Mouse (Mus musculus): ENCODE measurements at regions not wholly inside any gene's neighbourhood (a gene's known extent, or its start where the extent isn't known, plus 50 kb on each side); places are given as distances from the start of the nearest gene placed in this dataset.
"Not testable (repeated sequence)": the region's sequence is repeated elsewhere in the genome, so short reads cannot be mapped to it uniquely, and the experiment has no call there.

DNA sequence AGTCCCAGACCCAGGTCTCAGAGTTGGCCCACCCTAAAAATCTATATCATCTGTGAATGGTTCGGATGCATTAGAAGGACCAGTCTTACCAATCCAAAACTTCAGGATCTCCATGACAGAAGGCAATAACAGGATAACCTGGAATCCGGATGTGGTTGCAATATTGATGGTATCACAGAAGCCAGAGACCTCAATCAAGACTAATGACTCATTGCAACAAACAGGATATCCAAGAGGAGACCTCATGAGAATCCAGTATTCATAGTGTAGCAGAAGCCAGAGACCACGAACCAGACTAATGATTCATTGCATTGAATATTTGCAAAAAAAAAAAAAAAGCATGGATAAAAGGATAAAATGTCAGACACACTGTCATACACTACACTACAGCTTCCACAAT lies 212.7 kb upstream of the Atp10a start:
- no peaks in the 10 kb centered on the region for H3K27me3 ChIP-seq (ENCODE audit: low read depth, poor library complexity, severe bottlenecking)
- WGBS, result 87% methylated on average over 3 of the region's 3 CpGs
- H3K9me3 ChIP-seq (replicated peaks), result no peaks in the 10 kb centered on the region
- no peak overlapping the region for H3K4me3 ChIP-seq
- no peaks in the 10 kb centered on the region for H3K36me3 ChIP-seq
- H3K27ac ChIP-seq, result no peak overlapping the region
- no peaks in the 10 kb centered on the region for H3K4me1 ChIP-seq
- no peak for DNase-seq (ENCODE audit: low spot score)

DNA sequence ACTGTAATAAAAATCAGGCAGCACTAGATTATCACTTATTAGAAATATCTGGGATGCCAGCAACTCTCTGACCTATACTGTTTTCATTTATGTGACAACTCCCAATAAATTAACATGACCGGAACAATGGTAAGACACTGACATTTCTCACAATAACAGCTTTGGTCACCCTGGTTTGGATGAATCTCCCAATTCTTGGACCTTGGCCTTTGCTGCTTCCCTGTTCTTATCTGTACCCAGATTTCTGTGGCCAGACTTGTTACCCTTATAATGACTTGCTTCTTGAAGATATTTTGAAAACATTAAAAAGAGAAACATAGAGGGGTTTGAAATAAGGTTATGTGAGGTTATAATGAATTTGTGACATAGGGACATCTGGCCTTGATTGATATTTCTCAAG lies 210.2 kb upstream of the Atp10a start:
- DNase-seq (ENCODE audit: low spot score), result no peak
- Histone ChIP-seq H3K27me3 (ENCODE audit: low read depth, poor library complexity, severe bottlenecking) (no peaks in the 10 kb centered on the region), H3K9me3 (replicated peaks) (no peaks in the 10 kb centered on the region), H3K4me1 (no peaks in the 10 kb centered on the region), H3K36me3 (no peaks in the 10 kb centered on the region), H3K27ac (no peak overlapping the region), H3K4me3 (no peak overlapping the region)
- 93% methylated on average over 1 of the region's 1 CpGs for WGBS

DNA sequence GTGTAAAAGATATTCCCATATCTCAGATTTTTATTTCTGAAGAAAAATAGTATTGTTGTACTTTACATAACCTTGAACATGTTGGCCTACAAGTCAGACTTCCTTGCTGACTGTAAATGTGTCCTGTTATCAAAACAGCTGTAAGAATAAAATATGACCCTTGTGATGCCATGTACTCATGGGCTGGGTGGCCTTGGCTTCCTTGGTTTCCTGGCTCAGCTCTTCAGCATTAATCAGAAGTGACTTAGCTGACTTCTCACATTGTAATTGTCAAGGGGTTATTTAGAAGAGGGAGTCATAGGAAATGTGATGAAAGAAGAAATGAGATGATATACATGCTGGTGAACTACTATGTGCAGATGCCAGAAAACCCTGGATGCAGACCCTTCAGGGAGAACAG lies 209.7 kb upstream of the Atp10a start:
- H3K4me3 ChIP-seq, result no peak overlapping the region
- H3K27me3 ChIP-seq (ENCODE audit: low read depth, poor library complexity, severe bottlenecking), result no peaks in the 10 kb centered on the region
- H3K4me1 ChIP-seq, result no peaks in the 10 kb centered on the region
- H3K36me3 ChIP-seq, result no peaks in the 10 kb centered on the region
- H3K9me3 ChIP-seq (replicated peaks), result no peaks in the 10 kb centered on the region
- DNase-seq (ENCODE audit: low spot score), result no peak
- no peak overlapping the region for H3K27ac ChIP-seq

DNA sequence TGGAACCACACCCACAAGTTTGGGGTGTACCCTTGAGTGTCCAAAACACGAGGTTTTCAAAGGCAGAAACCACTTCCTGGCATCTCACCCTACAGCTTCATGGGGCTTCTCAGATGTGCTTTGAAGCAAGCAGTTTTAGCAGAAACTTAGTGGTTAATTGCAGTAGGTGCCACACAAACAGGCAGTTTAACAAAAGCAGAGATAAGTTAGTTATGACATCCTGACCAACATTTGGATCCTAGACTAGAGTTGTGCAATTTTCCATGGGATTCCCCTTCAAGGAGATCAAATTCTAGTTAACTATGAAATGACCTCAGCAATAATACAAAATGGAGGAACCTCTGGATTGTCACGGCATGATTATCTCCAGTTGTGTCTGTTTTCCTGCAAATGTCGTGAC lies 207.2 kb upstream of the Atp10a start:
- H3K27me3 ChIP-seq (ENCODE audit: low read depth, poor library complexity, severe bottlenecking), result no peaks in the 10 kb centered on the region
- H3K27ac ChIP-seq, result no peak overlapping the region
- H3K36me3 ChIP-seq, result no peaks in the 10 kb centered on the region
- no peak for DNase-seq (ENCODE audit: low spot score)
- H3K4me3 ChIP-seq, result no peak overlapping the region
- 69% methylated on average over 3 of the region's 3 CpGs for WGBS
- H3K4me1 ChIP-seq, result no peaks in the 10 kb centered on the region
- no peaks in the 10 kb centered on the region for H3K9me3 ChIP-seq (replicated peaks)

DNA sequence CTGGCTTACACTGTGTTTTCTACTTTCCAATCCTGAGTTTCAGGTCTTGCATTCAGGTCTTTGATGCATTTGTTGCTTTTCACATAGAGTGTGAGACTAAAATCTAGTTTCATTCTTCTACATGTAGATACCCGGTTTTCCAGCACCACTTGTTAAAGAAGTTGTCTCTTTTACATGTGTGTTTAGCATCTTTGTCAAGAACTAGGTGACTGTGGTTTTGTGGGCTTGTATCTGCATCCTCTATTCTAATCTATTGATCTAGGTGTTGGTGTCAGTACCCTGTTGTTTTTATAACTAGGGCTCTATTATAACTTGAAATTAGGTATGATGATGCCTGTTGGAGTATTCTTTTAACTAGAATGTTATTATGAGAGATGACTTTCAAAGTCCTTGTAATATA lies 204.0 kb upstream of the Atp10a start:
- DNase-seq (ENCODE audit: low spot score), result no peak
- Histone ChIP-seq H3K36me3 (no peaks in the 10 kb centered on the region), H3K4me1 (no peaks in the 10 kb centered on the region), H3K4me3 (no peak overlapping the region), H3K27ac (no peak overlapping the region), H3K27me3 (ENCODE audit: low read depth, poor library complexity, severe bottlenecking) (no peaks in the 10 kb centered on the region), H3K9me3 (replicated peaks) (no peaks in the 10 kb centered on the region)
- 83% methylated on average over 1 of the region's 1 CpGs for WGBS

DNA sequence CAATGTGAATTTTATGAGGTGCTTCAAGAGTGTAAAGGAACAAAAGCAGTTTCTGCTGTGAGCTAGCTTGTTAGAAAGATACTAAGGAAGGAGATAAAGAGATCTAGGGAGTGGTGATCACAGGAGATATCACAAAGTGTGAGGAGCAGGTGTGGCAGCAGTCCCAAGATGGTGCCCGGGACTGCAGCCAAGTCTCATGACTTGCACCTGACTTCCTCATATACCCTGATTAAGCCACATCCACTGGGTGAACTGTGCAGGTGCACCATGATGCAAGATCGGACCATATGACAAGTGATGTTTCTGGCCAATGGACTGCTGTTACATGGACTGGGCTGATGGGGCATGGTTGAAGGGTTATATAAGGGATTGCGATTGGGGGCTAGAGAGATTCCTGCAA lies 197.8 kb upstream of the Atp10a start:
- H3K27ac ChIP-seq; H3K27me3 ChIP-seq (ENCODE audit: low read depth, poor library complexity, severe bottlenecking); DNase-seq (ENCODE audit: low spot score); H3K9me3 ChIP-seq (replicated peaks); H3K36me3 ChIP-seq; H3K4me1 ChIP-seq; H3K4me3 ChIP-seq: not testable (repeated sequence)
- 93% methylated on average over 3 of the region's 3 CpGs for WGBS

DNA sequence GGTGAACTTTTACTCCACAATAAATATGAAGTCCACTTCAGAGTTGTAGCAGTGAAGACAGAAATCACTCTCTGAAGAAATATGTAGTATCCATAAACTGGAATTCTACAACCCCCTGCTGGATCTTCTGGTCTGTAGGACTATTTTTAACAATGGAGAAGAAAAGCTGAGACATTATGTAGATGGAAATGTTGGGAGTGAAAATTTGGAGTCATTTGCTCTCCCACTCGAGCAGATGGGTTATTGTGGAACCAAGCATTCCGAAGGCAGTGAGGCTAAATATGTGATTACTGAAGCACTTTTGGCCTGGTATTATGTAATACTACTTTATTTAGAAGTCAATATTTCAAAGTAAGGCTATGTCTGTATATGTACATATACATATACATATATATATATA lies 195.0 kb upstream of the Atp10a start:
- Histone ChIP-seq H3K4me1 (no peaks in the 10 kb centered on the region), H3K27me3 (ENCODE audit: low read depth, poor library complexity, severe bottlenecking) (no peaks in the 10 kb centered on the region), H3K4me3 (no peak overlapping the region), H3K27ac (no peak overlapping the region), H3K9me3 (replicated peaks) (no peaks in the 10 kb centered on the region), H3K36me3 (no peaks in the 10 kb centered on the region)
- no peak for DNase-seq (ENCODE audit: low spot score)
- 93% methylated on average over 2 of the region's 2 CpGs for WGBS

DNA sequence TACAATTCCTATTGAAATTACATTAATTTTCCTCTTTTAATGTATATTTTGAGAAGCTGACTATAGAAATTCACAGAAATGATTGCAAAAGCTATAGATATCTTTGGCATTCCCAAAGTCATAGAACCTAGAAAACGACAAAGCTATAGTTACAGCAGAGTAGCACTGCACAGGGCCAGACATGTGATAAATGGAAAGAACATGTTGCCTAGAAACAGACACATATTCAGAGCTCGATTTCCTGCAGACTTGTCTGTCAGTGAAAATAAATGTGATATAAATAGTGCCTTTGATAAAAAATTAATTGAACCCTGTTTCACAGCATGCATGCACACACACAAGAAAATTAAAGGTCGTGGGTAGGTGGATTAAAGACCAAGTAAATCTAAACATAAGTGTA lies 182.8 kb upstream of the Atp10a start:
- no peak overlapping the region for H3K27ac ChIP-seq
- 71% methylated on average over 3 of the region's 3 CpGs for WGBS
- H3K4me3 ChIP-seq, result no peak overlapping the region
- H3K9me3 ChIP-seq (replicated peaks), result no peaks in the 10 kb centered on the region
- no peaks in the 10 kb centered on the region for H3K36me3 ChIP-seq
- no peaks in the 10 kb centered on the region for H3K27me3 ChIP-seq (ENCODE audit: low read depth, poor library complexity, severe bottlenecking)
- DNase-seq (ENCODE audit: low spot score), result no peak
- H3K4me1 ChIP-seq, result no peaks in the 10 kb centered on the region

DNA sequence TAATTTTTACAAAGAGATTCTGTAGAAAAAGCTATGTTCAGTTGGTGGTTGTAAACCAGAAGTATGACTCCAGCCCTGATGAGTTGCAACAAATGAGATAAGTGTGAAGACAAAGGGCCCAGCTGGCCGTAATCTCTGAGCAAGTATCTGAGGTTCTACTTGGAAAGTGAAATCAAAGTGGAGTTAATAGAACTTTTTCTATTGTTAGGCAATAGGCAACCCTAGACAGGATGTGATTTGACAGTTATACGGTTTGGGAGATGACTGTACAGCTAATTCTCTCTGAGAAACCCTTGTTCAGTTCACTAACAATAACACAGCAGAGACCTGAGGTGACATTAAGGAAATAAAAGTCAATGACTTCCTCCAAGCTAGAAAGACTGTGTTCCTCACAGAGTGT lies 180.8 kb upstream of the Atp10a start:
- H3K9me3 ChIP-seq (replicated peaks), result no peaks in the 10 kb centered on the region
- H3K27ac ChIP-seq, result no peak overlapping the region
- no peak for DNase-seq (ENCODE audit: low spot score)
- H3K27me3 ChIP-seq (ENCODE audit: low read depth, poor library complexity, severe bottlenecking), result no peaks in the 10 kb centered on the region
- no peak overlapping the region for H3K4me3 ChIP-seq
- WGBS, result 88% methylated on average over 2 of the region's 2 CpGs
- no peaks in the 10 kb centered on the region for H3K36me3 ChIP-seq
- no peaks in the 10 kb centered on the region for H3K4me1 ChIP-seq

DNA sequence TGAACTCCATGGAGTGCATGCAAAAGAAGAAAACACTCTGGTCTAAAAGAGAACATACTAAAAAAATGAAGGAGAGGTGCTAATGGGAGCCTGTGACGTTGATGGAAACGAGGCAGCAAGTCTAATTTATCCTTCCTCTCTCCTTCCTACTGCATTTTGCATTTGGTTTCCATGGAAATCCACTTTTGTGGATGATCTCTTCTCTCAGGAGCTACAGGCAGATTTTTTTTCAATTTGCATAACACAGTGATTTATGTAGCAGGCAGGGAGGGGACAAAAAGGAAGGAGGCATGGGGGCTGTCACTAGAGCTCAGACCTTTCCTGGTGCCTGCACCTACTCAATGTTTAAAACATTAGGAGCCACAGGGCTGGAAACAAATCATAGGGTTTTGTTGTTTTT lies 167.7 kb upstream of the Atp10a start:
- no peak overlapping the region for H3K27ac ChIP-seq
- H3K36me3 ChIP-seq, result no peaks in the 10 kb centered on the region
- no peaks in the 10 kb centered on the region for H3K27me3 ChIP-seq (ENCODE audit: low read depth, poor library complexity, severe bottlenecking)
- H3K4me1 ChIP-seq, result no peaks in the 10 kb centered on the region
- H3K4me3 ChIP-seq, result no peak overlapping the region
- DNase-seq (ENCODE audit: low spot score), result no peak
- no peaks in the 10 kb centered on the region for H3K9me3 ChIP-seq (replicated peaks)
- 84% methylated on average over 2 of the region's 2 CpGs for WGBS
